ENCODE assay signal across 9 mouse cellular contexts in genomic region chr3:63977895-63978294, GRCm38 (mm10). TPM values are rescaled to one million over a fixed set of nuclear protein-coding genes. Genes with fewer than 3 reads are reported as not detected.
A peak's percentile ranks its signal among the peaks of the same experiment; 100 is the strongest.
DNase-seq lines count a peak whose midpoint lies in the region; ATAC-seq lines count a peak whose summit lies in the region.
"Had no signal": no experiment of that assay in that cellular context is flagged by ENCODE, and none has a peak within 500 bp of the region (broad histone marks: within the 10 kb centered on the region; RNA-seq: fewer than 3 reads in every experiment).

No protein-coding gene starts in this region.

- H3K4me3 ChIP-seq in kidney, embryonic 16.5 days (ENCODE audit: low read length): peak overlapping the region; percentile 97; the same call in 1 of the 2 replicates
- peak overlapping the region; percentile 20; the same call in 1 of the 2 replicates for H3K4me3 ChIP-seq in limb, embryonic 12.5 days (replicated peaks)
- no peak overlapping the region for H3K4me3 ChIP-seq in midbrain, embryonic 16.5 days (ENCODE audit: low read depth, low read length)

- peaks cover 14% of the 10 kb centered on the region for H3K36me3 ChIP-seq in kidney, embryonic 16.5 days (ENCODE audit: insufficient read depth, low read length)
- peaks cover 29% of the 10 kb centered on the region for H3K36me3 ChIP-seq in limb, embryonic 12.5 days
- no peaks in the 10 kb centered on the region for H3K36me3 ChIP-seq in midbrain, embryonic 16.5 days (ENCODE audit: control insufficient read depth, insufficient read depth, low read length)

- no peaks in the 10 kb centered on the region for H3K9me3 ChIP-seq in kidney, embryonic 16.5 days (ENCODE audit: low read length)
- H3K9me3 ChIP-seq in limb, embryonic 12.5 days: no peaks in the 10 kb centered on the region
- no peaks in the 10 kb centered on the region for H3K9me3 ChIP-seq in midbrain, embryonic 16.5 days (replicated peaks; ENCODE audit: control insufficient read depth, low read length, poor library complexity, severe bottlenecking)

- peaks cover 22% of the 10 kb centered on the region for H3K4me1 ChIP-seq in kidney, embryonic 16.5 days (ENCODE audit: insufficient read depth, low read length)
- H3K4me1 ChIP-seq in limb, embryonic 12.5 days (replicated peaks): peaks cover 17% of the 10 kb centered on the region
- peaks cover 20% of the 10 kb centered on the region for H3K4me1 ChIP-seq in midbrain, embryonic 16.5 days (ENCODE audit: control insufficient read depth, insufficient read depth, low read length)

- H3K4me2 ChIP-seq in kidney, embryonic 16.5 days (replicated peaks; ENCODE audit: low read depth, low read length): peak overlapping the region; percentile 76; the same call in 1 of the 2 replicates
- H3K4me2 ChIP-seq in limb, embryonic 12.5 days: peak overlapping the region; percentile 75
- H3K4me2 ChIP-seq in midbrain, embryonic 16.5 days (ENCODE audit: low read length): 0 out of 2 replicates have a peak overlapping the region, but pooled peaks have one; percentile 3

- WGBS in kidney, embryonic 16.5 days: 59% methylated on average over 4 of the region's 4 CpGs
- WGBS in limb, embryonic 12.5 days: 62% methylated on average over 4 of the region's 4 CpGs
- WGBS in midbrain, embryonic 16.5 days: 74% methylated on average over 4 of the region's 4 CpGs

- no peak overlapping the region for H3K27ac ChIP-seq in kidney, embryonic 16.5 days (ENCODE audit: low read length)
- H3K27ac ChIP-seq in limb, embryonic 12.5 days: no peak overlapping the region
- H3K27ac ChIP-seq in midbrain, embryonic 16.5 days (ENCODE audit: low read length): no peak overlapping the region

- H3K27me3 ChIP-seq in kidney, embryonic 16.5 days (ENCODE audit: insufficient read depth, low read length): no peaks in the 10 kb centered on the region
- H3K27me3 ChIP-seq in limb, embryonic 12.5 days: no peaks in the 10 kb centered on the region
- H3K27me3 ChIP-seq in midbrain, embryonic 16.5 days (ENCODE audit: control insufficient read depth, insufficient read depth, low read depth, low read length): no peaks in the 10 kb centered on the region

- ATAC-seq in kidney, embryonic 16.5 days (ENCODE audit: low FRiP score, low TSS enrichment): no peak
- ATAC-seq in limb, embryonic 12.5 days (ENCODE audit: insufficient number of reproducible peaks, insufficient read depth, low FRiP score, low TSS enrichment, low read depth): no peak
- no peak for ATAC-seq in midbrain, embryonic 16.5 days

- DNase-seq in embryo, embryonic 10.5 days (ENCODE audit: low spot score): peak; percentile 12
- DNase-seq in embryo, embryonic 9.5 days (ENCODE audit: extremely low spot score): no peak
- DNase-seq in kidney, adult 9 months: no peak
- DNase-seq in ovary, postnatal 14 days (ENCODE audit: low spot score): no peak
- DNase-seq in cerebellum, postnatal 36 days: no peak
- DNase-seq: cerebellum, adult 9-11 months had no signal

- H3K9ac ChIP-seq in kidney, embryonic 16.5 days (replicated peaks; ENCODE audit: low read length): no peak overlapping the region
- H3K9ac ChIP-seq in limb, embryonic 12.5 days (replicated peaks): no peak overlapping the region
- no peak overlapping the region for H3K9ac ChIP-seq in midbrain, embryonic 16.5 days (ENCODE audit: low read depth, low read length)

RNA-seq across cellular contexts. Expression of gene Gmps, which starts 2.0 kb away (rescaled TPM):
- 46.4 and 48.4 TPM in 2 replicates for polyA plus RNA-seq in kidney, embryonic 16.5 days (2015; fragmentation: Nextera tagmentation; extraction: Ambion mirVana)
- 62.7 and 63.9 TPM in 2 replicates for polyA plus RNA-seq in limb, embryonic 12.5 days (2016; fragmentation: Nextera tagmentation; extraction: Ambion mirVana)
- 53.0 and 53.3 TPM in 2 replicates for polyA plus RNA-seq in midbrain, embryonic 16.5 days (2015; fragmentation: Nextera tagmentation; extraction: Ambion mirVana)

RNA-seq across cellular contexts. Expression of gene Slc33a1, which starts 13.3 kb away (rescaled TPM):
- polyA plus RNA-seq in kidney, embryonic 16.5 days (2015; fragmentation: Nextera tagmentation; extraction: Ambion mirVana): 31.6 and 36.7 TPM in 2 replicates
- polyA plus RNA-seq in limb, embryonic 12.5 days (2016; fragmentation: Nextera tagmentation; extraction: Ambion mirVana): 12.9 and 13.9 TPM in 2 replicates
- polyA plus RNA-seq in midbrain, embryonic 16.5 days (2015; fragmentation: Nextera tagmentation; extraction: Ambion mirVana): 21.5 and 21.8 TPM in 2 replicates

RNA-seq across cellular contexts. Expression of gene E130311K13Rik, which starts 48.6 kb away (rescaled TPM):
- 5.5 and 6.1 TPM in 2 replicates for polyA plus RNA-seq in kidney, embryonic 16.5 days (2015; fragmentation: Nextera tagmentation; extraction: Ambion mirVana)
- polyA plus RNA-seq in limb, embryonic 12.5 days (2016; fragmentation: Nextera tagmentation; extraction: Ambion mirVana): 3.4 and 3.8 TPM in 2 replicates
- polyA plus RNA-seq in midbrain, embryonic 16.5 days (2015; fragmentation: Nextera tagmentation; extraction: Ambion mirVana): 7.7 and 8.3 TPM in 2 replicates

Comparison
In these comparisons a context has a peak if more than half of its experiments do, and no peak if none do; other contexts are left out.
1. H3K4me2 ChIP-seq: peak in every context shown above with its lines; median percentile 76 in kidney, embryonic 16.5 days; 75 in limb, embryonic 12.5 days; 3 in midbrain, embryonic 16.5 days.